Mouse (Mus musculus) limb, embryonic 12.5 days (tissue): ENCODE data around the gene Plekhb1. TPM values are rescaled to one million over a fixed set of nuclear protein-coding genes. Genes with fewer than 3 reads are reported as not detected.

ENCODE experiments used
- ATAC-seq: fragments of 200-750 bp; cut with Nextera tagmentation; 2 replicates; pipeline ENCODE4 v1.8.0; 2017; ENCODE audit warnings: low read depth, moderate TSS enrichment; ENCODE audit not compliant: insufficient number of reproducible peaks, insufficient read depth, low FRiP score, low TSS enrichment
- H3K27ac ChIP-seq: fragments of 300-500 bp; sonication (generic); 2 replicates; pipeline ENCODE4 v1.5.1; 2016; ENCODE audit warnings: mild to moderate bottlenecking, moderate library complexity
- H3K27me3 ChIP-seq: fragments of 300-500 bp; sonication (generic); 2 replicates; pipeline ENCODE4 v1.6.1; 2016; ENCODE audit warnings: mild to moderate bottlenecking, moderate library complexity
- H3K36me3 ChIP-seq: fragments of 300-500 bp; sonication (generic); 2 replicates; pipeline ENCODE4 v1.6.1; 2016; ENCODE audit warnings: mild to moderate bottlenecking, moderate library complexity
- H3K4me1 ChIP-seq: fragments of 300-500 bp; sonication (generic); replicated peaks from 2 replicates; pipeline ENCODE4 v1.6.1; 2016
- H3K4me2 ChIP-seq: fragments of 300-500 bp; sonication (generic); 2 replicates; pipeline ENCODE4 v1.6.1; 2016; ENCODE audit warnings: mild to moderate bottlenecking, moderate library complexity
- H3K4me3 ChIP-seq: fragments of 300-500 bp; sonication (generic); replicated peaks from 2 replicates; pipeline ENCODE4 v1.5.1; 2016; ENCODE audit warnings: mild to moderate bottlenecking
- H3K9ac ChIP-seq: fragments of 300-500 bp; sonication (generic); replicated peaks from 2 replicates; pipeline ENCODE4 v1.6.1; 2016; ENCODE audit warnings: mild to moderate bottlenecking, moderate library complexity
- H3K9me3 ChIP-seq: fragments of 300-500 bp; sonication (generic); 2 replicates; pipeline ENCODE4 v1.6.1; 2016; ENCODE audit warnings: mild to moderate bottlenecking, moderate library complexity
- WGBS: fragments of 180-500 bp; shearing (Covaris S2); methylation state at CpG from one replicate; pipeline ENCODE4 v1.1.7; 2016; 5-methylcytosine and 5-hydroxymethylcytosine counted together
- polyA plus RNA-seq: library from polyadenylated mRNA; unstranded; fragments of >200 nt; fragmentation: Nextera tagmentation; extraction: Ambion mirVana; gene quantifications from 2 replicates; pipeline ENCODE4 v1.2.1, GENCODE M21; 2016

The Plekhb1 gene
- polyA plus RNA-seq, 1 experiment from 2014 or later = 1.4 TPM

DNA sequence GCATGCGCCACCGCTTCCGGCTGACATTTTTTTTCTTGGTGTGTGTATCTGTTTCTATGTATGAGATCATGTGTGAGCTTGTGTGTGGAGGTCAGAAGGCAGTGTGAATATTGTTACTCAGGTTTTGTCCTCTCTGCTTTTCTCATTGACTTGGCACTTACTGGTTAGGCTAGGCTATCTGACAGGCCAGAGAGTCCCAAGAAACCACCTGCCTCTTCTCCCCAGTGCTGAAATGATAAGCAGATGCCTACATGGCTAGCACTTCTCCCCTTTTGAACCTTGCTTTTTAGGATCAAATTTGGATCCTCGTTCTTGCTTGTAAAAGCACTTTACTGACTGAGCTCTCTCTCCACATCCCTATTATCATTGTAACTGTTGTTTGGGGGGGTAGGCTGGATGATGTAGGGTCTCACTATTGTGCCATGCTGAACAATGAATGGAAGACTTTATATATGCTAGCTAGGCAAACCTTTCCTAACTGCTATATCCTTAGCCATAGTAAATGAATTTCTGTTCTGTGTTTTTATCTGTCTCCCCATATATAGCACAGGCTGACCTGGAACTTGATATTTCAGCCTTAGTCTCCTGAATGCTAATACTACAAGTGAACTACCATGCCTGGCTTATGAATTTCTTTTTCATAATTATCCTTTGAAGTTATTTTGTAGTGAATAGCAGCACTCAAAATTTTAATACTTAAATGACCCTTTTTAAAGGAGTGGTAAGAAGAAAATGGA is 45.9 kb downstream of the Plekhb1 start:
- H3K4me2 ChIP-seq = no peak overlapping the region
- WGBS = 91% methylated on average over 4 of the region's 4 CpGs
- no peaks in the 10 kb centered on the region for H3K36me3 ChIP-seq
- H3K4me3 ChIP-seq = no peak overlapping the region
- no peak overlapping the region for H3K9ac ChIP-seq
- no peak overlapping the region for H3K27ac ChIP-seq
- H3K4me1 ChIP-seq = no peaks in the 10 kb centered on the region; the same call in 1 of the 2 replicates
- ATAC-seq = no peak
- no peaks in the 10 kb centered on the region for H3K9me3 ChIP-seq
- H3K27me3 ChIP-seq = no peaks in the 10 kb centered on the region

DNA sequence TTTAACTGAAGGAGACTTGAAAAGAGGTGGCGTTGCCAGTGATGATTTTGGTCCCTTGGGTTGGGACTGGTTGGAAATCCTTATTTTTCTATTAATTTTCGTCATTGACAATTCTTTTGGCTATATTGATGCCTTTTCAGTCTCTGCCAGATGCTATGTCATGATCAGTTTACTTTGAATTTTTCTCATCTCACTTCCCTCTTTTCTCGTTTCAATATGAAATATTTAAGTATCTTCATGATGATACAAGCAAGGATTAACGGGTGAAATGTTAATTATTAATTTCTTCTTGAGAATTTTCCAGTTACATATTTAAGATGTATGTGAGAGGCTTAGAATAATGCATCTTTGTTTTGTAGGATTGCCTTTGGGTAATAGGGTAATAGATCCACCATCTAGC is 53.3 kb downstream of the Plekhb1 start:
- H3K9ac ChIP-seq = peak overlapping the region; percentile 96
- peak overlapping the region; percentile 98 for H3K4me3 ChIP-seq
- H3K4me1 ChIP-seq = peaks cover 4% of the 10 kb centered on the region
- H3K36me3 ChIP-seq = no peaks in the 10 kb centered on the region
- no peak for ATAC-seq
- WGBS = 26% methylated on average over 4 of the region's 4 CpGs
- H3K27ac ChIP-seq = no peak overlapping the region
- H3K27me3 ChIP-seq = no peaks in the 10 kb centered on the region
- no peaks in the 10 kb centered on the region for H3K9me3 ChIP-seq
- peak overlapping the region; percentile 81 for H3K4me2 ChIP-seq

DNA sequence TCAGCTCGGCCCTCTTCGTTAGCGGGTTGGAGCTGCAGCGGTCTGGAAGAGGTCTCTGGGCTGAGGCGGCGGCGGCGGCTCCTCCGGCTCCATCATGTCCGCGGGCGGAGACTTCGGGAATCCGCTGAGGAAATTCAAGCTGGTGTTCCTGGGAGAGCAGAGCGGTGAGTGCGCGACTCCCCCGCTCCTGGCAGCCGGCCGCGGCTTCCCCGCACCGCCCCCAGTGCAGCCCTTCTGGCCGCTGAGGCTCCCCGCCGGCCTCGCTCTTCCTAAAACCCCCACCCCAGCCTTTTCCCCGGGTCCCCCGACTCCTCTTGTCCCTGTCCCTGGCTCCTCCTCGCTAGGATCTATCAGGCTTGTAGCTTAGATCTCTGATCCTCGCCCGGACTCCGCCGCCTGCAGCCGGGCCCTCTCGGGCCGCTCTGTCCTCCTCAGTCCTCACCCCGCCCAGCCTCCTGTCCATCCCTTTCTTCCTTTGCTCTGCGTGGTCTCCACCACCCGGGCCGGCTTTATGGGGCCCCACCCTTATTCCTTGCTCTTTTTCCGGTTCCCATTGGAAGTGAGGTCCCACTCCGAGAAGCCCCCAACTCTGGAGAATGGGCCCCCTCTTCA is 54.0 kb downstream of the Plekhb1 start, which contains the start of gene Mrpl48:
TSS of gene Mrpl48 (minus strand) at position 172 of the 612 bp plus-strand sequence.
- Histone ChIP-seq H3K27me3 (no peaks in the 10 kb centered on the region), H3K9me3 (no peaks in the 10 kb centered on the region), H3K36me3 (no peaks in the 10 kb centered on the region), H3K4me1 (peaks cover 4% of the 10 kb centered on the region), H3K9ac (peak within 1 kb of the TSS; percentile 96), H3K4me3 (peak within 1 kb of the TSS; percentile 98), H3K27ac (peak within 1 kb of the TSS; percentile 99), H3K4me2 (peak within 1 kb of the TSS; percentile 81)
- ATAC-seq = peak; percentile 33; the same call in 1 of the 2 replicates
- under 1% methylated on average over 43 of the region's 43 CpGs for WGBS

DNA sequence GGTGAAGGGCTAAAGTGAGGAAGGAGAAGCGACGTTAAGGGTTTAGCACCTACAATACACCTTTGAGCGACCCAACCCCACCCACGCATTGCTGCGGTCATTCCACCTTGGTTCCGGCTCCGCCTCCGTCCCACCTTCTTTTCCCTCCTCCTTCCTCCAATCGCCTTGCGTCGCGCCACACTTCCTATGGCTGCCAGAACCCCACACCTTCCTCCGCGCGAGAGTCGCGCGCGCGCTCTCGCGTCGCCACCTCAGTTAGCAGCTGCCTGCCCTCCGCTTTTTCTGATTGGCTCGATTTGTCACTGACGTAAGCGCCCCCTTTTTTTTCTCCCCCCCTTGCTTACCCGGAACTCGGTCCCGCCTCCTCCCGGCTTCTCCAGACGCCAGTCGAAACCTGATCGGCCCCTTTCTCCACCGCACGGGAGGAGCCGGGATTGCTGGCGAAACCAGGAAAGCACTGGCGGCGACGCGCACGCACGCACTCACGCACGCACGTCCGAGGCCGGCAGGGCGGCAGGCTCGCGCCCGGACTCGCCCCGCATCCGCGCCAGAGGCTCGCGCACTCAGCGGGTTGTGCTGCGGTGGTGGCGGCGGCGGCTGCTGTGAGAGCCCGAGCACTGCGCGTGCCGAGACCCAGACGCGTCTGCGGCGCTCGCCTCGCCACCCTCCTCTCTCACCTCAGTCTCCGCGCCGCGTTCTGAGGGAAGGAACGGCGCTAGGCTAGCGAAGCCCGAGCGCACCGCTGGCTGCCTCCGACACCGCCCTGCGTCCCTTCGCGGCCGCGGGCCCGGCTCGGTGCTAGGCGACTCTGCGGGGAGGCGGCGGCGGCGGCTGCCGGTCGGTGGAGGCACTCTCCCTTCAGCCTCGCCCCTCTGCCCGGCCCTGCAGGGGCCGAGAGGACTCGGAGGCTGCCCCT is 54.7 kb downstream of the Plekhb1 start, which contains the start of gene Rab6a:
TSS of gene Rab6a (plus strand) at position 197 of the 916 bp plus-strand sequence.
- Histone ChIP-seq H3K36me3 (no peaks in the 10 kb centered on the region), H3K27me3 (no peaks in the 10 kb centered on the region), H3K4me2 (peak within 1 kb of the TSS; percentile 81), H3K9ac (peak within 1 kb of the TSS; percentile 96), H3K4me3 (peak within 1 kb of the TSS; percentile 98), H3K9me3 (no peaks in the 10 kb centered on the region), H3K4me1 (peaks cover 4% of the 10 kb centered on the region), H3K27ac (peak within 1 kb of the TSS; percentile 99)
- peak; percentile 96 for ATAC-seq
- WGBS = under 1% methylated on average over 99 of the region's 105 CpGs

DNA sequence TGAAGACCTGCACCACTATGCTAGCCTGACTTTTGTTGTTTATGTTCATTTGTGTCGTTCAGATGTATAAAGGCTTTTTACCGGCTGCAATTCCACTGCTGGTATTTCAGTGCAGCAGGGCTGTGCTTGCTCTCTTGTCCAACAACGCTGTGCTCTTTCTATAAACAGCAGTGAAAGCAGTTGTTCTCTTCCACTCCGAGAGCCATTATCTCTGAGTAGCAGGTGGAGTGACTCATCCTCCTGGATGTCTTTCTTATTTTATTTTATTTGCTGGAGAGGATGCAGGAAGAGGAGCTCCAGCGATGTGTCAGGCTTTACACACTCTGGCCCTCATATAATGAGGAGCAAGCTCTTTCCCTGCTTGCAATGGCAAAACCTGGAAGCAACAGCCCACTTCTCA is 62.0 kb downstream of the Plekhb1 start:
- 78% methylated on average over 5 of the region's 5 CpGs for whole genome bisulfite sequencing
- Histone ChIP-seq H3K4me2 (no peak overlapping the region), H3K27ac (no peak overlapping the region), H3K36me3 (no peaks in the 10 kb centered on the region), H3K9me3 (peaks cover 6% of the 10 kb centered on the region; the same call in 1 of the 2 replicates), H3K4me1 (no peaks in the 10 kb centered on the region), H3K4me3 (no peak overlapping the region), H3K27me3 (no peaks in the 10 kb centered on the region), H3K9ac (no peak overlapping the region)
- ATAC-seq = no peak

DNA sequence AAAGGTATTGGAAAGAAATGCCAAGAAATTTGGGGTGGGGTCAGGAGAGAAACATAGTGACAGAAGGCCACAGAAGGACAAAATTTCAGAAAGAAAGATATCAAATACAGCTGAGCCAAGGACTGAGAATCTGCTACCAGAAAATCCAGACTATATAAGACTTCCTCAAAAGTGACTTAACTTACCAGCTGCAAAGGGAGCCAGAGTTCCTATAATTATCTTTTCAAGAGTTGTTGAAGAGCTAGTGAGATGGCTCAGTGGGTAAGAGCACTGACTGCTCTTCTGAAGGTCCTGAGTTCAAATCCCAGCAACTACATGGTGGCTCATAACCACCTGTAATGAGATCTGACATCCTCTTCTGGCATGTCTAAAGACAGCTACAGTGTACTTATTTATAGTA is 68.9 kb downstream of the Plekhb1 start:
- Histone ChIP-seq H3K4me2 (no peak overlapping the region), H3K36me3 (no peaks in the 10 kb centered on the region), H3K9ac (no peak overlapping the region), H3K9me3 (no peaks in the 10 kb centered on the region), H3K4me3 (no peak overlapping the region), H3K27ac (no peak overlapping the region), H3K4me1 (no peaks in the 10 kb centered on the region), H3K27me3 (no peaks in the 10 kb centered on the region)
- no peak for ATAC-seq

Other genes starting within 250 kb of the Plekhb1 start
- gene Ucp3, start 189.4 kb downstream of the Plekhb1 start, polyA plus RNA-seq = not detected in 2 replicates
- gene Ucp2, start 169.1 kb downstream of the Plekhb1 start, polyA plus RNA-seq = 154 and 169 TPM in 2 replicates
- 0.26 and 0.35 TPM in 2 replicates for gene Dnajb13, start 147.5 kb downstream of the Plekhb1 start, polyA plus RNA-seq
- 15.7 and 21.3 TPM in 2 replicates for gene Coa4, start 125.3 kb downstream of the Plekhb1 start, polyA plus RNA-seq
- gene Rab6a, start 55.0 kb downstream of the Plekhb1 start, polyA plus RNA-seq = 107 and 117 TPM in 2 replicates
- gene Mrpl48, start 54.1 kb downstream of the Plekhb1 start, polyA plus RNA-seq = 59.5 and 66.2 TPM in 2 replicates
- gene Fam168a, start 44.2 kb upstream of the Plekhb1 start, polyA plus RNA-seq = 42.7 and 54.1 TPM in 2 replicates
- 3.5 and 5.8 TPM in 2 replicates for gene Relt, start 201.0 kb upstream of the Plekhb1 start, polyA plus RNA-seq